Mouse (Mus musculus) heart, embryonic 14.5 days (tissue): ENCODE measurements around the gene Parp1. TPM values are rescaled to one million over a fixed set of nuclear protein-coding genes. Genes with fewer than 3 reads are reported as not detected.
A peak's percentile ranks its signal among the peaks of the same experiment; 100 is the strongest.

Source experiments
- ATAC-seq: fragments of 200-750 bp; cut with Nextera tagmentation; 2 replicates; pipeline ENCODE4 v1.8.0; 2017; ENCODE audit warnings: low read depth, moderate TSS enrichment; ENCODE audit not compliant: insufficient number of reproducible peaks, insufficient read depth, low FRiP score
- H3K27ac ChIP-seq, 2 experiments: fragments of 200-500 bp in 1 of 2; fragments of 300-500 bp in 1 of 2; sonication (generic) in 1 of 2; replicated peaks in 1 of 2; 2 replicates each; pipeline ENCODE4 v1.5.1; 2012 to 2014; ENCODE audit warnings: low read depth in 2 of 2, low read length in 2 of 2, control low read depth in 1 of 2, mild to moderate bottlenecking in 1 of 2, mixed read lengths in 1 of 2; ENCODE audit not compliant: control insufficient read depth in 1 of 2, insufficient read depth in 1 of 2
- H3K27me3 ChIP-seq: fragments of 300-500 bp; sonication (generic); 2 replicates; pipeline ENCODE4 v1.6.1; 2014; ENCODE audit warnings: mild to moderate bottlenecking, low read length, control low read depth; ENCODE audit not compliant: control insufficient read depth, insufficient read depth
- H3K36me3 ChIP-seq: fragments of 300-500 bp; sonication (generic); 2 replicates; pipeline ENCODE4 v1.6.1; 2014; ENCODE audit warnings: mild to moderate bottlenecking, control low read depth, low read length, mixed read lengths; ENCODE audit not compliant: control insufficient read depth, insufficient read depth
- H3K4me1 ChIP-seq, 2 experiments: fragments of 200-500 bp in 1 of 2; fragments of 300-500 bp in 1 of 2; sonication (generic) in 1 of 2; 2 replicates each; pipeline ENCODE4 v1.6.1; 2012 to 2014; ENCODE audit warnings: low read length in 2 of 2, control low read depth in 1 of 2, mixed read lengths in 1 of 2; ENCODE audit not compliant: control insufficient read depth in 2 of 2, insufficient read depth in 2 of 2
- H3K4me2 ChIP-seq: fragments of 300-500 bp; sonication (generic); 2 replicates; pipeline ENCODE4 v1.6.1; 2014; ENCODE audit warnings: mild to moderate bottlenecking, low read length
- H3K4me3 ChIP-seq, 2 experiments: fragments of 200-500 bp in 1 of 2; fragments of 300-500 bp in 1 of 2; sonication (generic) in 1 of 2; 2 replicates each; pipeline ENCODE4 v1.5.1; 2012 to 2014; ENCODE audit warnings: low read length in 2 of 2, mild to moderate bottlenecking in 2 of 2, control low read depth in 1 of 2, low read depth in 1 of 2, moderate library complexity in 1 of 2; ENCODE audit not compliant: control insufficient read depth in 1 of 2, insufficient read depth in 1 of 2
- H3K9ac ChIP-seq: fragments of 300-500 bp; sonication (generic); 2 replicates; pipeline ENCODE4 v1.6.1; 2014; ENCODE audit warnings: mild to moderate bottlenecking, low read length
- H3K9me3 ChIP-seq: fragments of 300-500 bp; sonication (generic); 2 replicates; pipeline ENCODE4 v1.6.1; 2016; ENCODE audit warnings: low read length, control low read depth; ENCODE audit not compliant: control insufficient read depth
- WGBS: fragments of 180-500 bp; shearing (Covaris S2); extraction: QIAGEN DNeasy Blood & Tissue Kit; methylation state at CpG from one replicate; pipeline ENCODE4 v1.1.7; 2014; 5-methylcytosine and 5-hydroxymethylcytosine counted together
- polyA plus RNA-seq: library from polyadenylated mRNA; unstranded; fragments of >200 nt; fragmentation: Nextera tagmentation; extraction: Ambion mirVana; gene quantifications from 2 replicates; pipeline ENCODE4 v1.2.1, GENCODE M21; 2014

Parp1 gene
- polyA plus RNA-seq, 1 experiment from 2014 or later: 78.1 TPM

- 26% methylated on average over 3 of the region's 3 CpGs for WGBS
- no peak overlapping the region for H3K9ac ChIP-seq
- no peak for ATAC-seq
- H3K4me3 ChIP-seq: no peak overlapping the region
- no peaks in the 10 kb centered on the region for H3K36me3 ChIP-seq
- H3K27me3 ChIP-seq: peaks cover 8% of the 10 kb centered on the region; the same call in 1 of the 2 replicates
- no peaks in the 10 kb centered on the region for H3K9me3 ChIP-seq
- H3K27ac ChIP-seq: no peak overlapping the region
- H3K4me2 ChIP-seq: no peak overlapping the region
- H3K4me1 ChIP-seq: no peaks in the 10 kb centered on the region
Measured at GRCm38 (mm10) chr1:180561187-180561586, 7.5 kb upstream of the Parp1 start.

GRCm38 (mm10) chr1:180564885-180565284, 3.8 kb upstream of the Parp1 start:
- H3K4me3 ChIP-seq: no peak overlapping the region
- no peak overlapping the region for H3K27ac ChIP-seq
- peaks cover 2 to 4% of the 10 kb centered on the region in 2 experiments; a peak in 3 of 4 replicates for H3K4me1 ChIP-seq
- 80% methylated on average over 5 of the region's 5 CpGs for WGBS
- H3K36me3 ChIP-seq: no peaks in the 10 kb centered on the region
- ATAC-seq: no peak
- H3K4me2 ChIP-seq: no peak overlapping the region
- no peak overlapping the region for H3K9ac ChIP-seq
- H3K9me3 ChIP-seq: no peaks in the 10 kb centered on the region
- peaks cover 4% of the 10 kb centered on the region; the same call in 1 of the 2 replicates for H3K27me3 ChIP-seq

- Histone ChIP-seq H3K9me3 (no peaks in the 10 kb centered on the region), H3K27me3 (0 out of 2 replicates have a peak, but pooled peaks cover 2% of the 10 kb centered on the region), H3K4me2 (no peak overlapping the region; the same call in 1 of the 2 replicates), H3K4me1 (peaks cover 15 to 27% of the 10 kb centered on the region in 2 experiments), H3K36me3 (no peaks in the 10 kb centered on the region), H3K27ac (no peak overlapping the region), H3K9ac (no peak overlapping the region), H3K4me3 (no peak overlapping the region)
- ATAC-seq: no peak
- 74% methylated on average over 4 of the region's 4 CpGs for WGBS
Measured at GRCm38 (mm10) chr1:180567761-180568160, 963 bp upstream of the Parp1 start.

GRCm38 (mm10) chr1:180568248-180568647, 476 bp upstream of the Parp1 start:
- peak overlapping the region; percentile 54 for H3K9ac ChIP-seq
- peak overlapping the region; percentile 33 to 91 for H3K4me3 ChIP-seq
- H3K27me3 ChIP-seq: no peaks in the 10 kb centered on the region
- H3K36me3 ChIP-seq: 0 out of 2 replicates have a peak, but pooled peaks cover 2% of the 10 kb centered on the region
- H3K9me3 ChIP-seq: no peaks in the 10 kb centered on the region
- peaks cover 17 to 32% of the 10 kb centered on the region in 2 experiments for H3K4me1 ChIP-seq
- WGBS: 43% methylated on average over 7 of the region's 7 CpGs
- ATAC-seq: no peak
- peak overlapping the region; percentile 95 for H3K4me2 ChIP-seq
- H3K27ac ChIP-seq: peak overlapping the region; percentile 14 to 90; a peak in 2 of 4 replicates

GRCm38 (mm10) chr1:180569453-180569852, 729 bp downstream of the Parp1 start:
- 1% methylated on average over 17 of the region's 17 CpGs for WGBS
- Histone ChIP-seq H3K27ac (peak overlapping the region; percentile 63 to 90), H3K4me3 (peak overlapping the region; percentile 72 to 91), H3K4me2 (peak overlapping the region; percentile 95), H3K27me3 (no peaks in the 10 kb centered on the region), H3K36me3 (peaks cover 11% of the 10 kb centered on the region), H3K9me3 (no peaks in the 10 kb centered on the region), H3K9ac (peak overlapping the region; percentile 93), H3K4me1 (peaks cover 17 to 37% of the 10 kb centered on the region in 2 experiments)
- ATAC-seq: no peak

- H3K27ac ChIP-seq: no peak overlapping the region
- peaks cover 17 to 37% of the 10 kb centered on the region in 2 experiments for H3K4me1 ChIP-seq
- peak overlapping the region; percentile 95 for H3K4me2 ChIP-seq
- H3K36me3 ChIP-seq: peaks cover 14% of the 10 kb centered on the region
- H3K4me3 ChIP-seq: peak overlapping the region; percentile 72 to 91; a peak in 3 of 4 replicates
- H3K27me3 ChIP-seq: no peaks in the 10 kb centered on the region
- WGBS: 17% methylated on average over 5 of the region's 5 CpGs
- ATAC-seq: no peak
- H3K9ac ChIP-seq: peak overlapping the region; percentile 93
- no peaks in the 10 kb centered on the region for H3K9me3 ChIP-seq
Measured at GRCm38 (mm10) chr1:180570181-180570580, 1.5 kb downstream of the Parp1 start.

- Histone ChIP-seq H3K4me3 (no peak overlapping the region), H3K27me3 (no peaks in the 10 kb centered on the region), H3K36me3 (peaks cover 23% of the 10 kb centered on the region), H3K27ac (no peak overlapping the region), H3K9ac (no peak overlapping the region), H3K4me2 (no peak overlapping the region; the same call in 1 of the 2 replicates), H3K4me1 (peaks cover 17 to 37% of the 10 kb centered on the region in 2 experiments), H3K9me3 (no peaks in the 10 kb centered on the region)
- ATAC-seq: no peak
- WGBS: 76% methylated on average over 8 of the region's 8 CpGs
Measured at GRCm38 (mm10) chr1:180571018-180571589, 2.4 kb downstream of the Parp1 start.
